Comparison of ENCODE assay signal across 11 mouse cellular contexts in the genomic region with DNA sequence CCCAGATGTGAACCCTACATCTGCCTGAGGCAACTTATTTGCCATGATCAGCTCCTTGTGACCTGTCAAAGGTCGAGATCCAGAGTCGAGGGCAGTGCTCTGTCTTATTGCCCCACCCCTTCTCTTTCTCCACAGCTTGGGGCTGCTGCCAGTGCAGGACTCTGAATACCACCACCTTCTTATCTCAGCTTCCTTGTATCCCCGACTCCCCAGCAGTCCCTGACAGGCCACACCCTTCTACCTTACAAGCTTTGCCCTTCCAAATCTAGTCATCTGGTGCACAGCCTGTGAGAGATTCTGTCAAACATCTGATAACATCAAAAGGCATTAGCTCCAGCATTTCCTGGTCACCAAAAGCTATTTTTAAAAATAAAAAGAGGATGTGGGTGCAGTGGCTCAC.
"Had no signal": no experiment of that assay in that cellular context is flagged by ENCODE, and none has a peak within 500 bp of the region (broad histone marks: within the 10 kb centered on the region; RNA-seq: fewer than 3 reads in every experiment).

No protein-coding gene starts in this region.

- H3K4me3 ChIP-seq: limb, embryonic 12.5 days; liver, embryonic 15.5 days; midbrain, embryonic 13.5 days; stomach, embryonic 15.5 days had no signal

- ATAC-seq: lung, postnatal 0 days; midbrain, embryonic 13.5 days had no signal

- H3K27ac ChIP-seq: limb, embryonic 12.5 days; liver, embryonic 15.5 days; midbrain, embryonic 13.5 days; stomach, embryonic 15.5 days had no signal

- H3K9me3 ChIP-seq: limb, embryonic 12.5 days; liver, embryonic 15.5 days; midbrain, embryonic 13.5 days; stomach, embryonic 15.5 days had no signal

- H3K9ac ChIP-seq: limb, embryonic 12.5 days; liver, embryonic 15.5 days; midbrain, embryonic 13.5 days; stomach, embryonic 15.5 days had no signal

- H3K4me2 ChIP-seq: limb, embryonic 12.5 days; liver, embryonic 15.5 days; midbrain, embryonic 13.5 days; stomach, embryonic 15.5 days had no signal

- H3K27me3 ChIP-seq: stomach, embryonic 15.5 days had no signal

- H3K36me3 ChIP-seq: limb, embryonic 12.5 days; liver, embryonic 15.5 days; midbrain, embryonic 13.5 days; stomach, embryonic 15.5 days had no signal

- DNase-seq: kidney, postnatal 25 days; liver; lung, adult 2 months; lung, postnatal 36 days; right cerebral cortex, postnatal 14 days; thymus, postnatal 4 days had no signal
